Mouse (Mus musculus) ZHBTc4 (cell line): ENCODE data around the gene Trim24.
"Not testable (repeated sequence)": the region's sequence is repeated elsewhere in the genome, so short reads cannot be mapped to it uniquely, and the experiment has no call there.

ENCODE experiments used
- DNase-seq: peaks from one replicate; pipeline ENCODE4 v3.0.0-alpha.2; 2011; ENCODE audit warnings: low read depth, low spot score

The Trim24 gene

GRCm38 (mm10) chr6:37870245-37871136 is at the start of gene Trim24:
Trim24 (plus strand) TSS chr6:37870811.
- DNase-seq, result peak; percentile 99

GRCm38 (mm10) chr6:37821531-37822051 is 49.0 kb upstream of the Trim24 start:
- DNase-seq, result no peak

- no peak for DNase-seq
These were observed 48.2 kb upstream of the Trim24 start for GRCm38 (mm10) chr6:37822390-37822789.

GRCm38 (mm10) chr6:37823731-37824130 is 46.9 kb upstream of the Trim24 start:
- no peak for DNase-seq

DNA sequence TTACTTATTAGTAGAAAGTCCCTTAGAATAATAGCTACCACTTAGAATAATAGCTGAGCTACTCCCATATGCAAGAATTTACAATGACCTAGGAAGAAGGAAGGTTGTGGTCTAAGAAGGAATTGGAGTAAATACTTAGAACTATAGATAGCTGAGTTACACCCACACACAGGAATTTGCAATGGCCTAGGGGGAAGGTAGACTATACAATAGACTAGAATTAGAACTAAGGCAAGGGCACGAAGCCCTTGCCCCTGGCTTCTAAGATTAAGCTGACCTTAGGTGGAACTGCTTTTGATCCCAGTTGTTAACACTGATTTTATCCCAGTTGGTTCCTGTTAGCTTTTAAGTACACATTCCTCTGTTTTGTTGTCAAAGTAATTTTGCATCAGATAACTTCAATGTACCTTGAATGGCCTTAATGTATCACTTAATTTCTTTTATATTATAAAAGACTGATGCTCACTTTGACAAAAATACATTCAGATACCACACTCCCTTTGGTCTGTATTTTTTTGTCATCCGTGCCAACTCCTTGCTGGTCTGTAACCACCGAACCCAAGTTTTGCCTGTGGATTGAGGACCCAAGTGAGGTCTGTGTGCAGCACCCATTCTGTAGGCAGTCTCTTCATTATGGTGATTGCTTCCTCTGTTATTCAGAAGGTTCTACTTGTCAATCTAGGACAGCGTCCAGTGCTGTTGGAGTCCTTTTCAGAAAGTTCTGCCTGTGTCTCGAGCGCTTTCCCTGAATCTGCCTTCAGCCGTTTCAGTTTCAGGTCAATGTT is 45.1 kb upstream of the Trim24 start:
- DNase-seq, result peak; percentile 96

DNA sequence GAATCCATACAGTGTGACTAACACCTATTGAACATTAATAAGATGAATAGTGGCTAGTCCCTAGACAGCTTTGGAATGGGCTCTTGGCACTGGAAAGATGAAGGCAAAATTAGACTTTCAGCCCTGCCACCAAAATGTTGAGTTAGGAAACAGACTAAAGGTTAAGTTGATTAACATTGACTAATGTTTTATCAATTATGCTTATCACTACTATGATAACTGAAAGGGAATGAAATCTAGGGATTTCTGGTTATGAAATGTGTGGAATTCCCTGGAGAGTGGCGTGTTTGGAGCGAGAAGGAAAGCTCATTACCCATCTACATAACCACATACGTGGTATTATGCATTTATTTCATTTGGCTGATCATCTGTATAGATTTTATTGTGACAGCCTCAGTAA is 41.7 kb upstream of the Trim24 start:
- DNase-seq, result no peak

DNA sequence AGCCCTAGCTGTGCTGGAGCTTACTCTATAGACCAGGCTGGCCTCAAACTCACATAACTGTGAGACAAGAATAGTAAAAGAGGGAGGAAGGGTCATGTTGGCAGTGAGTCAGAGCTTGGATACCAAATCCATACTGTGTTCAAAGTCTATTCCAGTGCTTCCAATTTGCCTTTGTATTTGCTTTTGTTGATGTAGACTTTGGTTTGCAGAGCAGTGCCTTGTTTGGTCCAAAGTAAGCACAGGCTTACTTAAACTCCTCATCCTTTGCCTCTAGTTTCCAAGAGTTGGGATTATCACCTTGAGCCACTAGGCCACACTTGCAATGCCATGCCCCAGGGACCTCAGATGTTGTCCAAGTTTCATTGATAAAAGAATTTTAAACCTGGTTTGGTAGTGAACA is 41.0 kb upstream of the Trim24 start:
- DNase-seq, result no peak

DNA sequence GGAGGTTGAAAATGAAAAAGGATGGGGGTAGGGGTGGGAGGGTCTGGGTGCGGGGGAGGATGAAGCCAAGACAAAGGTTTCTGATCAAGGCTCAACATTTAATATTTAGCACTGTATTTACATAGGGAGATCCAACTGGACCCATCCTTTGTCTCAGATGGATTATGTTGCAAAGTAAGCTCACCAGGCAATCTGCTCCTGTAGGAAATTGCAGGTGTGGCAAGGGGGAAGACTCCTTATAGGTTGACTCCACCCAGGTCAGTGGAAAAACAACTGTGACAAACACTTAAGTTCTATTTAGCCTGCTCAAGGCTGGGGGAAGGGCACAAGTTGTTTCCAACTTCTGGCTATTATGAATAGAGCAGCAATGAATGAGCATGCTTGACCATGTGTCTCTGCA is 36.9 kb upstream of the Trim24 start:
- no peak for DNase-seq

- peak; percentile 72 for DNase-seq
These were observed 33.6 kb upstream of the Trim24 start for GRCm38 (mm10) chr6:37836951-37837565.

DNA sequence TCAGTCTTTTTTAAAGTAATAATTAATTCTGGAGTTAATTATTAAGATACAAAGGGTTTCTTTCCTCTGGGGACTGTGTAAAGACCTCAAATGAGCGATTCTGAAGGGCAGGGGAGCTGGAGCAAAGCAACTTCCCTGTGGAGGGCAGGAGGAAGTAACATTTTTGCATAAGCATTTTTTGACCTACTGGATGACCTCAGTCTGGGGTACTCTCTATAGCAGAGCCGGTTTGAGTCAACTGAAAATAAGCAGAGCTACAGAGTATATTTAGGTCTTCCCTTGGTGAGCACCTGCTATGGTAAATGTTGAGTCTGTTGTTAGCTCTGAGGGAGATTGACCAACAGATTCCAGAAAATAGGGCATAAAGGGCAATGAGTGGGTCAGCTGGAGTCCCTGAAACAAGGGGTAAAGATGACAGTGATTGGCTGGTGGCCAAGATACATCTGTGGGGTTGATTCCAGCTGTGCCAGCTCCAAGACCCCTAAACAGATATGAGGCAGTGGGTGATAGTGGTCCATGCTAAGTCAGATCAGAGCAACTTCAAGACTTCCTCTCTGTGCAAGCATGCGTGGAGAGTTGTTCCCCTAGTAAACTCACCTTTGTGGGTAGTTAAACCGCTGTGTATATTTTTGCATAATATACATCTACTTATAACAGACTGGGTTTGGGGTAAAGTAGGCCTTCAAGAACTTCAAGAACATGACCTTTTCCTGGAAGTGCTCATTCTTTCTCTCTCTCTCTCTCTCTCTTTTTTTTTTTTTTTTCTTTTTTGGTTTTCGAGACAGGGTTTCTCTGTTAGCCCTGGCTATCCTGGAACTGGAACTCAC is 27.6 kb upstream of the Trim24 start:
- DNase-seq, result no peak

DNA sequence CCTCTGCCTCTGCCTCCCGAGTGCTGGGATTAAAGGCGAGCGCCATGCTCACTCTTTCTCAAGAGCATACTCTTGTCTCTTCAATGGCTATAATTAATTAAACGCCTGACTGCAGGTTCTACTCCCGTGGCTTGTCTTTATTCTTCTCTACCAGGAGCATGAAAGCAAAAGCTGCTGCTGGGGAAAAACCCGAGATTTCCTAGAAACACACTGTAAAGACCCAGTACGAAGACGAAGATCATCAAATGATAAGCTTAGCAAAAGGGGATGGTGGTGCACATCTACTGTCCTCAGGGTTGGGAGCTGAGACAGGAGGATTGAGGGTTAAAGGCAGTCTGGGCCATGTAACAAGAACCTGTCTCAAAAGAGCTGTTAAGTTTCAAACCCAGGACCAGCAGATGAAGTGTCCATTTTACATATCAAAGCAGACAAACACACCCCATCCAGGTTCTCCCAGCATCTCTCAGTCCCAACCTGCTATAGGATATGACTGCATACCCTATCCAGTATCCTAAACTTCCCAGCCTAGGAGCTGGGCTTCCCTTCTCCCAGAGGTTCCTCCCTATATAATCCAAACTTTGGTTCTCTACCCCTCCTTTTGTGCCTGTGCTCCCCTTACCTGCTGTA is 26.9 kb upstream of the Trim24 start:
- peak; percentile 46 for DNase-seq

- DNase-seq, result not testable (repeated sequence)
These were observed 25.7 kb upstream of the Trim24 start for GRCm38 (mm10) chr6:37844947-37845346.

- DNase-seq, result not testable (repeated sequence)
These were observed 23.1 kb upstream of the Trim24 start for GRCm38 (mm10) chr6:37847531-37847930.

DNA sequence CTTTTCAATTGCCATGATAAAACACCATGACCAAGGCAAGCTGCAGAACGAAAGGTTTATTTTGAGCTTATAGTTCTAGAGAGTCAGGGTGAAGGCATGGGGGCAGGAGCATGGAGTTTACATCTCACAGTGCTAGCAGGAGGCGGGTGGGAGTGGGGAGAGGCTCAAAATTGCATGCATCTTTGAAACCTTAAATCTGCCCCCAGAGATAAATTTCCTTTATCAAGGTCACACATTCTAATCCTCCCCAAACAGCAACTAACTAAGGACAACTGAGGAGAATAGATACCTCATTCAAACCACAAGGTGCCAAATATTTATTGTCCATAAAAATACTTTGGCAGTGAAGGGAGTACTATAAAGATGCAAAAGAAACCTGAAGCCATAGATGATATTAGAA is 19.3 kb upstream of the Trim24 start:
- DNase-seq, result no peak

DNA sequence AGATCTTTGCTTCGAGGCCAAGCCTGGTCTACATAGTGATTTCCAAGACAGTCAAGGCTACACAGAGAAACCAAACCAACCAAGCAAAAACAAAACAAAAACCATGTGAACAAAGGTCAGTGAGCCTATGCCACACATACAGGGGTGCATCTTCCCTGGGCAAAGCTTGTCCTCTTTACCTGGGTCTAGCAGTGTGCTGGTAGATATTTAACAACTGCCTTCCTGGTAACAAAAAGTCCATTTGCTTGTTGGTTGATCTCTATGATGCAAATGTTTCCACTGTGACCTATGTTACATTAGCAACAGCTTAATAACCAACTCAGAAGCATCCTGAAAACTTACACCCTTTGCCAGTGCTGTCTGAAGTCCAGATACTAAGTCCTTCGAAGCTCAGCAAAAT is 17.3 kb upstream of the Trim24 start:
- DNase-seq, result no peak

DNA sequence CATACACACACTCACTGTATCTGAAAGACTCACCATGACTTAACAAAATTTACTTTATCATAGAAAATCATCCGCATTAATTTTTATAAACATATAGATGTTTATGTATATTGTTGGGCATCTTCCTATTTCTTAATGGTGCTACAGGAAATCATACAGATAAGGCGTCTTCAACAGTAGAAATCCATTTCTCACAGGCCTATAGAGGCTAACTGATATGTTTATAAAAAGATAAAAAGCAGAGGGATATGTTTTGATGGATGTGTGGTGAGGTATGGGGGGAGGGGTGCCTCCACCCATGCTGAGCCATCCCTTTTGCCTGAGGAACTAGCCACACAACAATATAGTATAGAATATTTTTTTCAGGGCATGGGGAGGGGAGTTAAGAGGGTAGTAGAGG is 15.2 kb upstream of the Trim24 start:
- DNase-seq, result no peak

DNA sequence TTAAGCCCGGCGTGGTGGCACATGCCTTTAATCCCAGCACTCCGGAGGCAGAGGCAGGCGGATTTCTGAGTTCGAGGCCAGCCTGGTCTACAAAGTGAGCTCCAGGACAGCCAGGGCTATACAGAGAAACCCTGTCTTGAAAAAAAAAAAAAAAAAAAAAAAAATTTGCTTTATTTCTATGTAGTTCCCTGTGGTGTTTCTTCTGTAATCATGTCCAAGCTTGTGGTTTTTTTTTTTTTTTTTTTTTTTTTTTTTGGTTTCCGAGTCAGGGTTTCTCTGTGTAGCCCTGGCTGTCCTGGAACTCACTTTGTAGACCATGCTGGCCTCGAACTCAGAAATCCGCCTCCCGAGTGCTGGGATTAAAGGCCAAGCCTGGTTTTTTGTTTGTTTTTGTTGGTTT is 14.3 kb upstream of the Trim24 start:
- not testable (repeated sequence) for DNase-seq

- peak; percentile 88 for DNase-seq
These were observed 13.3 kb upstream of the Trim24 start for GRCm38 (mm10) chr6:37857196-37857874.

- DNase-seq, result no peak
These were observed 12.5 kb upstream of the Trim24 start for GRCm38 (mm10) chr6:37858126-37858525.

DNA sequence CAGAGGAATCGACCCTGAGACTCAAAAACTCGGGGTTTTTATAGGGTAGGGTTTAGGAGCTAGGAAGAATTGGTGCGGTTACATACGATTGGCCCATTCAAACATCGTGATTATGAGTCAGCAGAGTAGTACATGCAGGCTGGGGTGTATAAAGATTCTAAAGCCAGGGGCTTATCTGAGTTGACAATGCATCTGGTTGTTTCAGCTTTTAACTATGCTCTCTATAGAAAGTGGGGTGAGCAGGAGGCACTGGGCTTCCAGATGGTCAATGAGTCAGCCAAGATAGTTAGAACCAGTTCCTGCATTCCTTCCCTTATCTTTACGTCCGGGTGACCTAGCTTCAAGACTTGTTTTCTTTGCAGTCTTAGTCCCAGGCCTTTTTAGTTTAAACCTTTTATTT is 7.7 kb upstream of the Trim24 start:
- no peak for DNase-seq
